Mouse (Mus musculus) left cerebral cortex, adult 11 months (tissue): ENCODE measurements at regions not wholly inside any gene's neighbourhood (a gene's known extent, or its start where the extent isn't known, plus 50 kb on each side); places are given as distances from the start of the nearest gene placed in this dataset.

Experiments
- DNase-seq: peaks from one replicate; pipeline ENCODE4 v3.0.0; 2022; ENCODE audit warnings: low spot score

- DNase-seq = no peak
These were observed 812.5 kb downstream of the Phf3 start for GRCm38 (mm10) chr1:30061242-30061641.

- DNase-seq = no peak
These were observed 812.9 kb downstream of the Phf3 start for GRCm38 (mm10) chr1:30060806-30061205.

- peak; percentile 5 for DNase-seq
These were observed 856.1 kb downstream of the Phf3 start for GRCm38 (mm10) chr1:30017596-30017995.

- no peak for DNase-seq
These were observed 864.9 kb downstream of the Phf3 start for GRCm38 (mm10) chr1:30008757-30009340.
